Mouse (Mus musculus): Measurements from ENCODE around the gene Msx2. TPM values are rescaled to one million over a fixed set of nuclear protein-coding genes. Genes with fewer than 3 reads are reported as not detected.

Gene Msx2
- not detected in 3 replicates for total RNA-seq (2017)

DNA sequence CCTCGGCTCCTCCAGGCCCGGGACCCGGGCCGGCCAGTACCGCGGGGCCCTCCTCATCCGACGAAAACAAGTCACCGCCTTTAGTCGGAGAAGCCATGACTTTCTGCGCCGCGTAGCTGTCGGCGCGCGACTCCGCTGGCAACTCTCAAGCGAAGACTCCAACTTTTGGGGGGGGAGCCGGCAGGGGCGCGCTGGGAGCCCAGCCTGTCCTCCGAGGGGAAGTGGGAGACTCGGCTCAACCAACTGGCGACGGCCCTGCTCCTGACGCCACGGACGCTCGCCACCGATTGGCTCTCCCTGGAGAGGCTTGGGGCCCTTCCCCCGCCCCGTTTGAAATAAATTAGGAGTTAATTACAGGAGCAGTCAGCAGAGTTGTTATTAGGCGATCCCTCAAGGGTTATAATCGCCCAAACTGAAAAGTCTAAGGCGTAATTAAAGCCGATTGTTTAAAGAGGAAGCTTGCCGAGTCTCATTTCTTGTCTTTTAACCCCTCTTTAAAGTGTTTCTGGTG lies at the start of gene Msx2:
Gene Msx2, minus strand, starts transcription at position 461 of the 511 bp plus-strand sequence.
- ATAC-seq (replicated peaks; ENCODE audit: insufficient number of reproducible peaks, low FRiP score, low TSS enrichment, poor library complexity, severe bottlenecking) = no peak

DNA sequence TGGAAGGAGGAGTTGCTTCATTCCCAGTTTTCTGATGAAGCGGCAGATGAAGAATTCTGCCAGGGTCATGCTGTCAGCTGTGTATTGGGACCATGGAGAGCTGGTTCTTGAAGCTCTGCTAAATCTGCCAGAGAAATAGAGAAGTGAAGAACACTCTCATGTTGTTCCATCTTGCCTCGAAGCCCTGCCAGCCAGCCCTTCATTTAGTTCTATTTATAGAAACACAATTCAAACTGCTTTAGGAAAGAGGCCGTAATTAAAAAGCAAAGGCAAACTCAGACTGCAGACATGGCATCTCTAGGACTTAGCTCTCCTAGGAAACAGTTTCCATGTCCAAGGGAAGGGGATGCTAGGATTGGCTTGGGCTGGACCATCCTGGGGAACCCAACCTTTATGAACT lies 48.6 kb upstream of the Msx2 start:
- no peak for ATAC-seq (replicated peaks; ENCODE audit: insufficient number of reproducible peaks, low FRiP score, low TSS enrichment, poor library complexity, severe bottlenecking)

DNA sequence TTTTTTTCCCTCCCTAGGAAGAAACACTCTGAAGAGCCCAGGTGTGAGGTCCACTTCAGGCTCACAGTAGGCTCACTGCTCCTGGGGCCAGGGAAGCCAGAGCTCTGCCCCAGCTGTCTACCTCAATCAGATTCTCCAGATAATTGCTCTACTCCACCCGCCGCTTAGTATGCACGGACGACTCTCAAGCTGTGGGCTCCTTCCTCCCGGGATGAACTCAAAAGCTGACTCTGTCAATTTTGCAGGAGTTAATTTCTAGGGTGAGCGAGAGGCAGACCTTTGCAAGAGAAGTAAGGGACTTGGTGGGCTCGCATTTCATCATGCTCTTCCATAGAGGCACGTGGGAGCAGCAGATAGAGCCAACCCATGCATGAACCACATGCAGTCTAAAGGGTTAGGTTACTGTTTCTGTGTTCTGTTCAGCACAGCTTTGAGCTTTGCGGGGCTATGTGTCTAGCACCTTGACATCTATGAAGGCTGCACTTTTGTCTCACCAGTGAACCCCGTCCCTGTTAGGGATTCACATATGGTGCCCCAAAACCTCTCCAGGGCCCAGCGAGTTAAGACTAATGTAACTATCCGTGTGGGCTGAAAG lies 47.6 kb upstream of the Msx2 start:
- ATAC-seq (replicated peaks; ENCODE audit: insufficient number of reproducible peaks, low FRiP score, low TSS enrichment, poor library complexity, severe bottlenecking) = no peak

DNA sequence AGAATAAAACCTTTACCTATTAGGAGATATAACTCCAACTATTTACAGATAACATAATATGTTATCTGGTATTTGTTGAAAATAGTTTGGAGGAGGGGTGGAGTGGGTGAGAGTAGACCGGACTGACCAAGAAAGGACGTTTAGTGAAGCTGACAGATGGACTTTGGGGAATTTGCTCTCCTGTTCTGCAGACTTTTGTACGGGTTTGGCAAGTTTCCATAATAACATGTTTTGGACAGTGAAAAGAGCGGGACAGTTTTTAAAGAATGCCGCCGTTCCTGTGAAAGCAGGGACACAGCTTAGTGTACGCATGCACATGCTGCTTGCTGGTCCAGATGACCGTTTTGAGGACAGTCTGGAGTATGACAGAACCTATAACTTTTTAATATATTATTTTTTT lies 46.9 kb upstream of the Msx2 start:
- ATAC-seq (replicated peaks; ENCODE audit: insufficient number of reproducible peaks, low FRiP score, low TSS enrichment, poor library complexity, severe bottlenecking) = no peak

DNA sequence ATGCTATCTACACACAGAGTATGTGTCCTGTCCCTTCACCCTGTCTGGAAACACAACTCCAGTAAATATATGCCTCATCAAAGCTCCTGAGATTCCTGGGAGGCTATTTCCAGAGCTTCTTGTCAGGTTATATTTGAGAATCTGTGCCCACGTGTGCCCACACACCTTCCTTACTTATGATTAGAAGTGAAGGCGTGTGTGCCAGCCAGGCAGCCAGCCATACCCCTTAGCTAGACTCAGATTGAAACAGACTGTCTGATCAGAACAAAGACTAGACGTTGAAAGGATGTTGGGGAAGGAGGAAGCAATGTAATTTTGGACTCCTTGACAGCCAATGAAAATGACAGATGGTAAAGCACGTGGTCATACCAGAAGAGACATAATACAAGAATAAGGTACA lies 45.4 kb upstream of the Msx2 start:
- ATAC-seq (replicated peaks; ENCODE audit: insufficient number of reproducible peaks, low FRiP score, low TSS enrichment, poor library complexity, severe bottlenecking) = no peak

DNA sequence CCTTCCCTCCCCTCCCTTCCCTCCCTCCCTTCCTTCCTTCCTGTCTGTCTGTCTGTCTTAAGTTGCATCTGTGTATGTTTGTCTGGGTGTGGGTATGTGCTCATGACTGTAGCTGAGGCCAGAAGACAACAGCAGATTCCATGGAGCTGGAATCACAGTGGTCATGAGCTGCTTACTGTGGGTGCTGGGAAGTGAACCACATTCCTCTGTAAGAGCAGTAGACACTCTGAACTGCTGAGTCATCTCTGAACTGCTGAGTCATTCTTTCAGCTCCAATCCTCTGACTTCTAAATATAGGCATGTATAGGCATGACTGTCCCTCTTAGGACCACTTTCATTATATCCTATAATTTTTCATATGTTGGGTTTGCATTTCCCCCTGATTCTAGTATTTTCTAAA lies 41.7 kb upstream of the Msx2 start:
- ATAC-seq (replicated peaks; ENCODE audit: insufficient number of reproducible peaks, low FRiP score, low TSS enrichment, poor library complexity, severe bottlenecking) = no peak

DNA sequence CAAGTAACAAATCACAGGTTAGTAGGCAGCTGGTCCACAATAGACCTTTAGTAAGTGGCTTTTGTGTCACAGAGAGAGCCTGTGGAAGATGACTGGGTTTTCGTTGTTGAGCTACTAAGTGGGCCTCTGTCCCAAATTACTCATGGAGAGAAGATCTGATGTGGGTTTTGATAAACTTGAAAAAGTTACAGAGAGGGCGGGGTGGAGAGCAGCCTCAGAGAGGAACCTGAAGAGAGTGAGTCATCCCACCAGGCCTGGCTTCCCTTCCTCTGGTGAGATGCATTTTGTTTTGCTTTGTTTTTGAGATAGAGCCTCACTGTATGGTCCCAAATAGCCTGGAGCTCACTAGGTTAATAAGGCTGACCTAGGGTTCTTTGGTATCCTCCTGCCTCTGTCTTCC lies 38.5 kb upstream of the Msx2 start:
- no peak for ATAC-seq (replicated peaks; ENCODE audit: insufficient number of reproducible peaks, low FRiP score, low TSS enrichment, poor library complexity, severe bottlenecking)

DNA sequence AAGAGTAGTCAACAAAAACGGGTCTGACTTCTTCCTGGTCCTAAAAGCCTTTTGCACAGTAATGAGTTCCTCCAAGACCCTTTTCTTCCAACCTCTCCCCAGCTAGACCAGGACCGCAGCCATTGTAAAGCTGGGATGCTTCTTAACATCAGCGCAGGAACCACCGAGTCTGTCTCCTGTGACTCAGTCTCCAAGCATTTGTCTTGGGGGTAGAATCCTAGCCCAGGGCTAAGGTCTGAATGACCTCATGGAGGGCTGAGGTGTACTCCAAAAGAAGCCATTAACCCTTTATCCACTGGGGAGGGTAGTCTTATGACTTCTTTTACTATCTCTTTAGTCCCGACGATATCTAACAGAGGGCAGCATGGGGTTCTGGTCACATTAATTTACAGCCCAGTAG lies 29.5 kb upstream of the Msx2 start:
- no peak for ATAC-seq (replicated peaks; ENCODE audit: insufficient number of reproducible peaks, low FRiP score, low TSS enrichment, poor library complexity, severe bottlenecking)

DNA sequence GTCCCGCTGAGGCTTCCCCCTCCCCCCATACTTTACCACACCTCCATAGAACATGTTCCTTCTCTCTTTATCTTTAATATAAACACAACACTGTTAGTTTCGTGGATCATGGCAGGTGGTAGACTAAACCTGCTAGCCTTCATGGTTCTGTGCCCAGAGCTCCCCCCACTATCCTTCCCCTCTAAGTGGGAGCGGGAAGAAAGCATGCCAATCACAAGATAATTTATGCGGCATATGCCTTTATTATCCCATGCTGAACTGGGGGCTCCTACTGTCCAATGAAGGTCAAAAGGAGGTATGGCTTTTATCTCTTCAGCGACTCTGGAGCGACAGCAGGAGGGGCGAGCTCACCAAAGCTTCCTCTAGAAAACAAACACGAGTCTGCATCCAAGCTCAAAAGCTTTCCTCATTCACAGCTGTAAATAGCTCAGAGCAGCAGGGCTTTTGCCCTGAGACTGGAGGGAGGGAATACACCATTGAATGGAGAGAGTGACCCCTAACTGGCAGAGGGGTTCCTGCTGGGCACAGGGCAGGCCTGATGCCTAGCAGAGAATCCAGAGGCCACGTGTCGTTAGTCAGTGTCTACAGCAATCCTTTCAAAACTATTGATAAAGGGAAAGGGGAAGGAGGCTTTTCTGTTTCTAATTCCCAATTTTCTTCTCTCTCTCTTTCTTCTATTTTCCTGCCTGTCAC lies 28.8 kb upstream of the Msx2 start:
- ATAC-seq (replicated peaks; ENCODE audit: insufficient number of reproducible peaks, low FRiP score, low TSS enrichment, poor library complexity, severe bottlenecking) = no peak

DNA sequence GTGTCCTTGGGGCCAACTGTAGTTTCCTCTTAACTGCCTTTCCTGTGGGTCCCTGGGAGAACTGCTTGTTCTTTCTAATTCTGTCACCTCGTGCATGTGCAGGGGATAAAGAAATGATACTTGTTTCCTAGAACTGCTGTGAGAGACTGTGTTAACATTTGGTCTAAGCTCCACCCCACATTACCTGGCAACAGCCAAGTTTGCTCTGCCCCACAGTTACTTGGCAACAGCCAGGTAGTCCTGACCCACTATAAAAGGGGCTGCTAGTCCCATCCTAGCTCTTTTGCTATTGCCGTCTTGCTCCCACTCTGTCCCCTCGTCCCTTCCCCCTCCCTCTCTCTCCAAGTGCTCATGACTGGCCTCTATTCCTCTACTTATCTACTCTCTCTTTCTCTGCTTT lies 28.2 kb upstream of the Msx2 start:
- ATAC-seq (replicated peaks; ENCODE audit: insufficient number of reproducible peaks, low FRiP score, low TSS enrichment, poor library complexity, severe bottlenecking) = no peak

DNA sequence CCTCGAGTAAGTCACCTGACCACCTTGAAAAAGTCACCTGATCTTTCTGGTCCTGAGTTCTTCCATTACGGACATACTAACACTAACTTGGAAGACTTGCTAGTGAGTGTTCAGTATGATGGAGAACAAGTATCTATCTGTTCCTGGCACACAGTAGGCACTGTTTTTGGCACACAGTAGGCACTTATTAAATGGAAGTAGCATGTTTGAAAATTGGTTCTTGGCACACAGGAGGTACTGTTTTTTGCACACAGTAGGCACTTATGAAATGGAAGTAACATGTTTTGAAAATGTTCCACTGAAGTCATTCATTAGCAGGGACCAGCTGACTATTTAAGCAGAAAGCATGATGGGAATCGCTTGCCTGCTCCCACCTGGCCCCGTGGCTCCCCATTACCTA lies 13.6 kb upstream of the Msx2 start:
- ATAC-seq (replicated peaks; ENCODE audit: insufficient number of reproducible peaks, low FRiP score, low TSS enrichment, poor library complexity, severe bottlenecking) = no peak

DNA sequence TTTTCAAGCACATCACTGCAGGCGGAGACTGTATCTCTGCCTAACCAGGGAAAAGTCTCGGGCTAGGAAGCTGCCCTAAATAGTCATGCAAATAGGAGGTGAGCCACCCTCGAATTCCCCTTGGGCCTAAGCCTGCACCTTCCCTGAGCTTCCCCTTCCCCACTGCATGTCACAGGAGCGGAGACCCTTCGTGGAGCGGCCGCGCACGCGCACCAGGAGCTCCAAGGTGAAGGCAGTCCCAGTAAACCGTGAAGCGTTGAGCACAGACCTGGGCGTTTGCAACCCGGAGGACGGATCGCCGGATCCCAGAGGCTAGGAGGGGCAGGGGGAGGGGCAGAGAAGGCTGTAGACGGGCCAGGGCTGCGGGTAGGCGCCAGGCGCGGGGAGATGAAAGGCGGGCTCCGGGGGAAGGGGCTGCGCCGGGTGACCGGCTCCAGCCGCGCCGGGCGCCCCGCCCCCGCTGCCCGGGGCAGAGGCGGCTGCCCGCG lies 2.9 kb upstream of the Msx2 start:
- no peak for ATAC-seq (replicated peaks; ENCODE audit: insufficient number of reproducible peaks, low FRiP score, low TSS enrichment, poor library complexity, severe bottlenecking)

DNA sequence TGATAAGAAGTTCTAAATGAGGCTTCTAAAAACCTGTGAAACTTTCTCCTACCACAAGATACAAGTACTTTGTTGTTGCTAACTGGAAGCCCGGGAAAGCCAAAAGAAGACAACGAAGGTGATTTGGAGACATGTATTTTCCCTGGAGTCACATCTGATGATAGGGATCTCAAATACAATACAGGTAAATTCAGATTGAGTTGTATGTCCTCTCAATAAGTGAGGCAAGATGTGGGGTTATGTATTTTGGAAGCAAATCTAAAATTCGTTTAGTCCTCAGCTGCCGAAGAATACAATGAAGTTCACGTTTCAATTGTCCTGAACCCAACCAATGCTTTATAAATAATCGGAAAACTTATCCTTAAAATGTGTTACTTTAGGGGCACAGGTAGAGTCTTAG lies 1.6 kb upstream of the Msx2 start:
- ATAC-seq (replicated peaks; ENCODE audit: insufficient number of reproducible peaks, low FRiP score, low TSS enrichment, poor library complexity, severe bottlenecking) = no peak

DNA sequence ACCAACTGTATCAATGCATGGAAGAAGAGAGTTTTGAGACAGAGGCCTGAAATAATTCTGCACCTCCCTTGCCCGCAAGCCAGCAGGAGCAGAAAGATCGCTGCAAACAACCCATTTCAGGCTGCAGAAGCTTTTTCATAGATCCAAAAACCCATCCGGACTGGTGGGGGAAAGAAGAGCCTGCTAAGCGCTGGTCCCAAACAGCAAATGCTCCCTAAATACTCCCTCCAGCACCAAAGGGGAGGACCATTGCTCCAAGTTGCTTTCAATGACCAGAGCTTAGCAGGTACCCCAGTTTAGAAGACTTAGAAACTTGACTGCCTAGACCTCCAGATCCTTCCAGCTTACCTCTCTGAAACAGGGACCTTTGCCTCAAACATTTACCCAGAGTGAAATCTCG lies 1.1 kb upstream of the Msx2 start:
- ATAC-seq (replicated peaks; ENCODE audit: insufficient number of reproducible peaks, low FRiP score, low TSS enrichment, poor library complexity, severe bottlenecking) = no peak

DNA sequence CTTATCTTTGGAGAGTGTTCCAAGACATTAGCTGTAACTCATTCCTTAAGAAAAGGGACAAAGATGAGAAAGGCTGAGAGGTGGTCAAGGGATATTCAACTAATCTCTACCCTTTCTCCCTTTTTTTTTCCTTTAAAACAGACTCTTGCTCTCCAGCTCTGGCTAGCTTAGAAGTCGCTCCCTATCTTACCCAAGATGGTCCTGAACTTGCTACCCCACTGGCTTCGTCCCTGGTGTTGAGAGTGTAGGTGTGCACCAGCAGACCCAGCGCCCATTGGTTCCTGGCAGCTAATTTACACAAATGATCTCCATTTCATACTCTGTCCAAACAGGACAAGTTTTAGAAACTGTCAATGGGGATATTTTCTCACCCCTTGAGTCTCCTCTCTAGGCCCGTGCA lies 417 bp upstream of the Msx2 start:
- ATAC-seq (replicated peaks; ENCODE audit: insufficient number of reproducible peaks, low FRiP score, low TSS enrichment, poor library complexity, severe bottlenecking) = no peak

DNA sequence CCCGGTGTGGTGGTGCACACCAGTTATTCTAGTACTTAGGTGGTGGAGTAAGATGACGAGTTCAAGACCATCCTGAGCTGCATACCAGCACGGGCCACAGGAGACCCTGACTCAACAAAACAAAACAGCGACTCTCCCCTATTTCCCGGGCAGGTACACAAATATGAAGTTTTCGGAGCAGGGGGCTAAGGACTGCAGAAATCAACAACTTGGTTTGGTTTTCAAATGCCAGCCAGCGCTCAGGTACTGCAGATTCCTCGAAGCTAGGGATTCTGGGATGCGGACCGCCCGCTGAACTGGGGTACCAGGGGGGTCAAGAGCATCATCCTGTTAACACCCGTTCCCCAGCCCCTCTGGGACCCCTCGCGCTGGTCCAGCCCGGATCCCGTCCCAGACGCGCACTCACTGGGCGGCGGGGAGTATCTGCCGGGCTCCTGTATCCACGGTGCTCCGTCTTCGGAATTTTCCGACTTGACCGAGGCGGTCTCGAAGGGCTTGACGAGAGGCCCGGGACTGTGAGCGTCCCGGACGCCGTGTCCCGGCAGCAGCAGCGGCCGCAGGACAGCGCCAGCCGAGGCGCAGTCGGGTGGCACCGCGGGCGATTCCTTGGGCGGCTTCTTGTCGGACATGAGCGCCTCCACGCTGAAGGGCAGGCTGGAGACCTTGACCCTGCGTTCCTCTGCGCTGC lies 804 bp downstream of the Msx2 start:
- ATAC-seq (replicated peaks; ENCODE audit: insufficient number of reproducible peaks, low FRiP score, low TSS enrichment, poor library complexity, severe bottlenecking) = no peak

DNA sequence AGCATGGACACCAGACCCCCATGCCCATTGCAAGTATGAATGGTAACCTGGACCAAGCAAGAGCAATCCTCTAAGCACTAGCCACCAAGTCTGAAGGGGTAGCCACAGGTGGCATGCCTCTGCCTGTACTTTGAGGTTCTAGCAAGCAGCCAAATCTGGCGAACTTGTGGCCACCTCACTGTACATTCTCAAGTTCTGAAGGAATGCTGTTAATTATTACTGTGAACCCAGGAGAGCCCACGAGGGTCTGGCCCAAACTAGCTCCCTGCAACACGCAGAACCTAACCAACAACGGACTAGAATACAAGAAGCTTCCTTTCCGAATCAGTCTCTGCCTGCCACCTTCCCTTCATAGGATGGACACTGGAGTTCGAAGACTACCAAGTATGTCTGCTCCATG lies 1.5 kb downstream of the Msx2 start:
- ATAC-seq (replicated peaks; ENCODE audit: insufficient number of reproducible peaks, low FRiP score, low TSS enrichment, poor library complexity, severe bottlenecking) = no peak

DNA sequence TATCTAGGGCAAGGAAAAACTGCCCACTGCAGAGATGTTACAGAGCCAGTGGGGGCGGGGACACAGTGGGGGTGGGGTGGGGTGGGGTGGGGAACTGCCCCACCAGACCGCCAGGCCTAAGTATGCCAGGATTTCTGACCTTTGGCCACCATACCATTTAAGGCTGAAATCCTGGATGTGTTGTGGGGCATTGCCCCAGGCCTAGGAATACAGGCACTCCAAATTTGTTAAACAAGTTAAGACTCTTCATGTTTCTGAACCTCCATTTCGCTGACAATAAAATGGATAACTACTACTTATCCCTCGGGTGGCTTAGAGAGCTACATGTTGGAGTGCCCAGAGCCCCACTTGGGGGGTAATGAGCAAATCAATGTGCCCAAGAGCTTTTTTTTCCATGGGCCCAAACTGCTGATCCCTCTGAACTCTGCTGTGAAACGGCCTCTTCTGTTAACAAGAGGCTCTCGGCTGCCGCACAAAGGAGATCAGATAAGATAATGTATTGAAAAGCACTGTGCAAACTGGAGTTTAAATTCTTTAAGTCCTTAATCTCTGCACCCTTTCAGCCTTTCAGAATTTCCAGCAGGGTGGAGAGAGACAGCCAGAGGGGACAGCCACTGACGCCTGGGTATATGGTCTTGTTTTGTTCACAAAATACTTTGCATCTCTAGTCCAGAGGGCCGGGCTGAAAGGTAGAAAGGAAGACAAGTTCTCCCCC lies 2.3 kb downstream of the Msx2 start:
- no peak for ATAC-seq (replicated peaks; ENCODE audit: insufficient number of reproducible peaks, low FRiP score, low TSS enrichment, poor library complexity, severe bottlenecking)

DNA sequence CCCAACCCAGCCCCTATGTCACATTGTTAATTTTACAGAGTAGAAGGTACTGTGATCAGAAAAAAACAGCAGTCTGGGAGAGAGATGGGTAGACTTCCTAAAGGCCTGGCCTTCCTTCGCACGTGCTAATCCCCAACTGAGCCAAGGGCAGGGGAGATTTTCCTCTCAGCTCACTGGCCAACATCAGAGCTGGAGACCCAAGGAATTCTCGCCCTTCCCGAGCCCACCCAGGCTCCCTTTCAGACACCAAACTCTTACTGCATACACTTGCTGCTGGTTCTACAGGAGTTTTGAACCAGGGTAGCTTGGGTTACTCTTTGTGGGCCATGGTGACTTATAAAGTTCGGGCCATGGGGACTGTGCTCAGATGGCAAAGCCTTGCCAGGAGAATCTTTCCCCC lies 3.1 kb downstream of the Msx2 start:
- ATAC-seq (replicated peaks; ENCODE audit: insufficient number of reproducible peaks, low FRiP score, low TSS enrichment, poor library complexity, severe bottlenecking) = no peak

Measured in monocyte, adult 5-6 weeks (primary cell).